Mouse (Mus musculus) stomach, embryonic 15.5 days (tissue): ENCODE results near the gene Grik4. TPM values are rescaled to one million over a fixed set of nuclear protein-coding genes. Genes with fewer than 3 reads are reported as not detected.

Source experiments
- ATAC-seq: fragments of 200-750 bp; cut with Nextera tagmentation; 2 replicates; pipeline ENCODE4 v1.8.0; 2017; ENCODE audit warnings: low read depth, moderate number of reproducible peaks, moderate TSS enrichment; ENCODE audit not compliant: insufficient read depth, low FRiP score
- H3K27ac ChIP-seq: fragments of 300-500 bp; sonication (generic); 2 replicates; pipeline ENCODE4 v1.5.1; 2015; ENCODE audit warnings: mild to moderate bottlenecking, inconsistent platforms
- H3K27me3 ChIP-seq: fragments of 300-500 bp; sonication (generic); replicated peaks from 2 replicates; pipeline ENCODE4 v1.6.1; 2015; ENCODE audit warnings: inconsistent platforms
- H3K36me3 ChIP-seq: fragments of 300-500 bp; sonication (generic); 2 replicates; pipeline ENCODE4 v1.6.1; 2015; ENCODE audit warnings: inconsistent platforms
- H3K4me1 ChIP-seq: fragments of 300-500 bp; sonication (generic); 2 replicates; pipeline ENCODE4 v1.6.1; 2015; ENCODE audit warnings: inconsistent platforms
- H3K4me2 ChIP-seq: fragments of 300-500 bp; sonication (generic); 2 replicates; pipeline ENCODE4 v1.6.1; 2015; ENCODE audit warnings: mild to moderate bottlenecking, inconsistent platforms
- H3K4me3 ChIP-seq: fragments of 300-500 bp; sonication (generic); replicated peaks from 2 replicates; pipeline ENCODE4 v1.5.1; 2015; ENCODE audit warnings: inconsistent platforms
- H3K9ac ChIP-seq: fragments of 300-500 bp; sonication (generic); 2 replicates; pipeline ENCODE4 v1.6.1; 2015; ENCODE audit warnings: inconsistent platforms
- H3K9me3 ChIP-seq: fragments of 300-500 bp; sonication (generic); 2 replicates; pipeline ENCODE4 v1.6.1; 2016; ENCODE audit warnings: inconsistent platforms
- WGBS: fragments of 180-500 bp; shearing (Covaris S2); methylation state at CpG from one replicate; pipeline ENCODE4 v1.1.7; 2015; 5-methylcytosine and 5-hydroxymethylcytosine counted together
- polyA plus RNA-seq: library from polyadenylated mRNA; unstranded; fragments of >200 nt; fragmentation: Nextera tagmentation; extraction: Ambion mirVana; gene quantifications from 2 replicates; pipeline ENCODE4 v1.2.1, GENCODE M21; 2015

Gene Grik4
- polyA plus RNA-seq, 1 experiment from 2014 or later, result 1.1 TPM

GRCm38 (mm10) chr9:42727186-42727585 is 217.1 kb downstream of the Grik4 start:
- no peak overlapping the region for H3K4me2 ChIP-seq
- no peaks in the 10 kb centered on the region for H3K9me3 ChIP-seq
- H3K4me3 ChIP-seq, result no peak overlapping the region
- no peak overlapping the region for H3K9ac ChIP-seq
- no peak overlapping the region for H3K27ac ChIP-seq
- 0 out of 2 replicates have a peak, but pooled peaks have one; percentile 34 for ATAC-seq
- no peaks in the 10 kb centered on the region for H3K36me3 ChIP-seq
- 73% methylated on average over 5 of the region's 5 CpGs for WGBS
- H3K27me3 ChIP-seq, result no peaks in the 10 kb centered on the region
- peaks cover 8% of the 10 kb centered on the region for H3K4me1 ChIP-seq

GRCm38 (mm10) chr9:42724099-42724498 is 220.2 kb downstream of the Grik4 start:
- WGBS, result 71% methylated on average over 7 of the region's 7 CpGs
- peaks cover 6% of the 10 kb centered on the region; the same call in 1 of the 2 replicates for H3K4me1 ChIP-seq

GRCm38 (mm10) chr9:42722501-42722900 is 221.8 kb downstream of the Grik4 start:
- no peak overlapping the region for H3K27ac ChIP-seq
- H3K27me3 ChIP-seq, result no peaks in the 10 kb centered on the region
- no peaks in the 10 kb centered on the region for H3K36me3 ChIP-seq
- H3K4me2 ChIP-seq, result no peak overlapping the region
- WGBS, result 33% methylated on average over 4 of the region's 4 CpGs
- H3K4me1 ChIP-seq, result peaks cover 6% of the 10 kb centered on the region; the same call in 1 of the 2 replicates
- no peak overlapping the region for H3K4me3 ChIP-seq
- no peaks in the 10 kb centered on the region for H3K9me3 ChIP-seq
- ATAC-seq, result no peak
- H3K9ac ChIP-seq, result no peak overlapping the region

More at GRCm38 (mm10) chr9:42724099-42724498, 220.2 kb downstream of the Grik4 start:
- no peak for ATAC-seq
- Histone ChIP-seq H3K4me2 (no peak overlapping the region), H3K27me3 (no peaks in the 10 kb centered on the region), H3K4me3 (no peak overlapping the region), H3K27ac (no peak overlapping the region), H3K9ac (no peak overlapping the region), H3K36me3 (no peaks in the 10 kb centered on the region), H3K9me3 (no peaks in the 10 kb centered on the region)

- 88% methylated on average over 9 of the region's 9 CpGs for WGBS
- H3K4me1 ChIP-seq, result peaks cover 6% of the 10 kb centered on the region; the same call in 1 of the 2 replicates
- no peak overlapping the region for H3K4me2 ChIP-seq
- H3K9ac ChIP-seq, result no peak overlapping the region
- ATAC-seq, result no peak
- H3K36me3 ChIP-seq, result no peaks in the 10 kb centered on the region
- H3K4me3 ChIP-seq, result no peak overlapping the region
- H3K27me3 ChIP-seq, result no peaks in the 10 kb centered on the region
- H3K9me3 ChIP-seq, result no peaks in the 10 kb centered on the region
- H3K27ac ChIP-seq, result no peak overlapping the region
Observed at GRCm38 (mm10) chr9:42721718-42722117, 222.6 kb downstream of the Grik4 start.

GRCm38 (mm10) chr9:42721146-42721545 is 223.1 kb downstream of the Grik4 start:
- WGBS, result 57% methylated on average over 4 of the region's 4 CpGs
- Histone ChIP-seq H3K27me3 (no peaks in the 10 kb centered on the region), H3K4me3 (no peak overlapping the region)

GRCm38 (mm10) chr9:42713912-42714311 is 230.4 kb downstream of the Grik4 start:
- no peaks in the 10 kb centered on the region for H3K4me1 ChIP-seq
- no peaks in the 10 kb centered on the region for H3K36me3 ChIP-seq
- no peaks in the 10 kb centered on the region for H3K27me3 ChIP-seq
- H3K9ac ChIP-seq, result no peak overlapping the region
- no peaks in the 10 kb centered on the region for H3K9me3 ChIP-seq
- ATAC-seq, result no peak
- WGBS, result 65% methylated on average over 8 of the region's 8 CpGs
- H3K27ac ChIP-seq, result no peak overlapping the region
- no peak overlapping the region for H3K4me3 ChIP-seq
- no peak overlapping the region for H3K4me2 ChIP-seq

More at GRCm38 (mm10) chr9:42721146-42721545, 223.1 kb downstream of the Grik4 start:
- Histone ChIP-seq H3K4me1 (peaks cover 6% of the 10 kb centered on the region; the same call in 1 of the 2 replicates), H3K27ac (no peak overlapping the region), H3K4me2 (no peak overlapping the region), H3K36me3 (no peaks in the 10 kb centered on the region), H3K9ac (no peak overlapping the region), H3K9me3 (no peaks in the 10 kb centered on the region)
- ATAC-seq, result no peak

GRCm38 (mm10) chr9:42705848-42706247 is 238.4 kb downstream of the Grik4 start:
- H3K9ac ChIP-seq, result no peak overlapping the region
- H3K4me1 ChIP-seq, result no peaks in the 10 kb centered on the region
- H3K4me3 ChIP-seq, result no peak overlapping the region
- H3K4me2 ChIP-seq, result no peak overlapping the region
- no peaks in the 10 kb centered on the region for H3K27me3 ChIP-seq
- ATAC-seq, result no peak
- no peak overlapping the region for H3K27ac ChIP-seq
- H3K36me3 ChIP-seq, result no peaks in the 10 kb centered on the region
- 81% methylated on average over 7 of the region's 7 CpGs for WGBS
- H3K9me3 ChIP-seq, result no peaks in the 10 kb centered on the region

GRCm38 (mm10) chr9:42703191-42703854 is 241.0 kb downstream of the Grik4 start:
- Histone ChIP-seq H3K27ac (no peak overlapping the region), H3K27me3 (no peaks in the 10 kb centered on the region), H3K36me3 (no peaks in the 10 kb centered on the region), H3K9me3 (no peaks in the 10 kb centered on the region), H3K4me2 (no peak overlapping the region), H3K4me3 (no peak overlapping the region), H3K4me1 (no peaks in the 10 kb centered on the region), H3K9ac (no peak overlapping the region)
- no peak for ATAC-seq
- 46% methylated on average over 8 of the region's 8 CpGs for WGBS

- H3K4me1 ChIP-seq, result no peaks in the 10 kb centered on the region
- WGBS, result 73% methylated on average over 11 of the region's 11 CpGs
- H3K4me2 ChIP-seq, result no peak overlapping the region
- no peaks in the 10 kb centered on the region for H3K36me3 ChIP-seq
- H3K9me3 ChIP-seq, result no peaks in the 10 kb centered on the region
- no peak overlapping the region for H3K9ac ChIP-seq
- H3K4me3 ChIP-seq, result no peak overlapping the region
- H3K27ac ChIP-seq, result no peak overlapping the region
- H3K27me3 ChIP-seq, result no peaks in the 10 kb centered on the region
- ATAC-seq, result no peak
Observed at GRCm38 (mm10) chr9:42702231-42703132, 241.8 kb downstream of the Grik4 start.

GRCm38 (mm10) chr9:42701729-42702128 is 242.6 kb downstream of the Grik4 start:
- Histone ChIP-seq H3K4me1 (no peaks in the 10 kb centered on the region), H3K4me2 (no peak overlapping the region), H3K9ac (no peak overlapping the region), H3K36me3 (no peaks in the 10 kb centered on the region), H3K27ac (no peak overlapping the region), H3K27me3 (no peaks in the 10 kb centered on the region), H3K4me3 (no peak overlapping the region), H3K9me3 (no peaks in the 10 kb centered on the region)
- no peak for ATAC-seq
- WGBS, result 56% methylated on average over 5 of the region's 5 CpGs

GRCm38 (mm10) chr9:42693024-42693423 is 251.3 kb downstream of the Grik4 start:
- H3K4me3 ChIP-seq, result no peak overlapping the region
- no peaks in the 10 kb centered on the region for H3K4me1 ChIP-seq
- H3K36me3 ChIP-seq, result no peaks in the 10 kb centered on the region
- H3K27me3 ChIP-seq, result no peaks in the 10 kb centered on the region
- no peak overlapping the region for H3K27ac ChIP-seq
- 83% methylated on average over 8 of the region's 8 CpGs for WGBS
- no peak overlapping the region for H3K9ac ChIP-seq
- no peak for ATAC-seq
- no peak overlapping the region for H3K4me2 ChIP-seq
- no peaks in the 10 kb centered on the region for H3K9me3 ChIP-seq

GRCm38 (mm10) chr9:42688143-42688542 is 256.1 kb downstream of the Grik4 start:
- Histone ChIP-seq H3K4me3 (no peak overlapping the region), H3K4me2 (no peak overlapping the region), H3K27ac (no peak overlapping the region), H3K9ac (no peak overlapping the region), H3K36me3 (no peaks in the 10 kb centered on the region), H3K9me3 (no peaks in the 10 kb centered on the region), H3K4me1 (no peaks in the 10 kb centered on the region), H3K27me3 (no peaks in the 10 kb centered on the region)
- no peak for ATAC-seq
- WGBS, result 40% methylated on average over 4 of the region's 4 CpGs
